9 mouse cellular contexts compared by ENCODE assay signal in genomic region chr10:77260166-77260875, GRCm38 (mm10). TPM values are rescaled to one million over a fixed set of nuclear protein-coding genes. Genes with fewer than 3 reads are reported as not detected.
DNase-seq lines count a peak whose midpoint lies in the region; ATAC-seq lines count a peak whose summit lies in the region.
"Had no signal": no experiment of that assay in that cellular context is flagged by ENCODE, and none has a peak within 500 bp of the region (broad histone marks: within the 10 kb centered on the region; RNA-seq: fewer than 3 reads in every experiment).

No protein-coding gene starts in this region.

- peaks cover 2 to 13% of the 10 kb centered on the region in 2 experiments; a peak in 3 of 4 replicates for H3K4me1 ChIP-seq in heart, embryonic 14.5 days (ENCODE audit: control insufficient read depth in 2 of 2, insufficient read depth in 2 of 2, low read length in 2 of 2)
- H3K4me1 ChIP-seq in embryonic facial prominence, embryonic 12.5 days, result peaks cover 6% of the 10 kb centered on the region
- peaks cover 16% of the 10 kb centered on the region for H3K4me1 ChIP-seq in hindbrain, embryonic 14.5 days (replicated peaks; ENCODE audit: control insufficient read depth, insufficient read depth, low read length)
- H3K4me1 ChIP-seq in midbrain, embryonic 13.5 days (replicated peaks), result peaks cover 21% of the 10 kb centered on the region

- no peak for DNase-seq in heart, adult 8-10 months (ENCODE audit: low spot score)
- no peak for DNase-seq in hindbrain, embryonic 14.5 days (ENCODE audit: low spot score)
- DNase-seq in adrenal gland, adult 18-20 months (ENCODE audit: low spot score in 2 of 2), result no peak
- DNase-seq in Muller cell, postnatal 12 days (ENCODE audit: inconsistent ontology term), result no peak
- no peak for DNase-seq in kidney, adult 9 months
- DNase-seq: right cerebral cortex, postnatal 14 days had no signal

- H3K36me3 ChIP-seq in heart, embryonic 14.5 days (ENCODE audit: control insufficient read depth, insufficient read depth, low read length), result peaks cover 50% of the 10 kb centered on the region
- peaks cover 46% of the 10 kb centered on the region for H3K36me3 ChIP-seq in embryonic facial prominence, embryonic 12.5 days
- peaks cover 40% of the 10 kb centered on the region for H3K36me3 ChIP-seq in hindbrain, embryonic 14.5 days (replicated peaks; ENCODE audit: control insufficient read depth, insufficient read depth)
- peaks cover 47% of the 10 kb centered on the region for H3K36me3 ChIP-seq in midbrain, embryonic 13.5 days

- peak overlapping the region; percentile 90 for H3K9ac ChIP-seq in heart, embryonic 14.5 days (ENCODE audit: low read length)
- peak overlapping the region; percentile 92; the same call in 1 of the 2 replicates for H3K9ac ChIP-seq in embryonic facial prominence, embryonic 12.5 days
- peak overlapping the region; percentile 11; the same call in 1 of the 2 replicates for H3K9ac ChIP-seq in hindbrain, embryonic 14.5 days
- peak overlapping the region; percentile 44; the same call in 1 of the 2 replicates for H3K9ac ChIP-seq in midbrain, embryonic 13.5 days (replicated peaks)

- peak overlapping the region; percentile 72 for H3K4me2 ChIP-seq in heart, embryonic 14.5 days (ENCODE audit: low read length)
- peak overlapping the region; percentile 77 for H3K4me2 ChIP-seq in embryonic facial prominence, embryonic 12.5 days (replicated peaks)
- peak overlapping the region; percentile 93 for H3K4me2 ChIP-seq in hindbrain, embryonic 14.5 days (replicated peaks)
- H3K4me2 ChIP-seq in midbrain, embryonic 13.5 days (replicated peaks), result peak overlapping the region; percentile 79

- WGBS in heart, embryonic 14.5 days, result 82% methylated on average over 17 of the region's 17 CpGs
- WGBS in embryonic facial prominence, embryonic 12.5 days, result 87% methylated on average over 17 of the region's 17 CpGs
- WGBS in hindbrain, embryonic 14.5 days, result 80% methylated on average over 17 of the region's 17 CpGs
- 86% methylated on average over 17 of the region's 17 CpGs for WGBS in midbrain, embryonic 13.5 days

- ATAC-seq in heart, embryonic 14.5 days (ENCODE audit: insufficient number of reproducible peaks, insufficient read depth, low FRiP score, low read depth), result no peak
- ATAC-seq in embryonic facial prominence, embryonic 12.5 days (ENCODE audit: insufficient number of reproducible peaks, insufficient read depth, low FRiP score, low TSS enrichment), result no peak
- no peak for ATAC-seq in hindbrain, embryonic 14.5 days (ENCODE audit: low FRiP score)
- ATAC-seq in midbrain, embryonic 13.5 days, result no peak

- peak overlapping the region; percentile 5 to 83; a peak in 2 of 4 replicates for H3K4me3 ChIP-seq in heart, embryonic 14.5 days (ENCODE audit: control insufficient read depth in 1 of 2, insufficient read depth in 1 of 2, low read depth in 1 of 2, low read length in 2 of 2)
- peak overlapping the region; percentile 97 for H3K4me3 ChIP-seq in embryonic facial prominence, embryonic 12.5 days
- H3K4me3 ChIP-seq in hindbrain, embryonic 14.5 days (replicated peaks; ENCODE audit: low read length), result peak overlapping the region; percentile 94
- H3K4me3 ChIP-seq in midbrain, embryonic 13.5 days (replicated peaks), result peak overlapping the region; percentile 83

- H3K27ac ChIP-seq in heart, embryonic 14.5 days (replicated peaks in 1 of 2; ENCODE audit: control insufficient read depth in 1 of 2, insufficient read depth in 1 of 2, low read depth in 2 of 2, low read length in 2 of 2), result no peak overlapping the region
- H3K27ac ChIP-seq in embryonic facial prominence, embryonic 12.5 days, result no peak overlapping the region
- no peak overlapping the region for H3K27ac ChIP-seq in hindbrain, embryonic 14.5 days
- no peak overlapping the region for H3K27ac ChIP-seq in midbrain, embryonic 13.5 days

- no peaks in the 10 kb centered on the region for H3K27me3 ChIP-seq in heart, embryonic 14.5 days (ENCODE audit: control insufficient read depth, insufficient read depth, low read length)
- no peaks in the 10 kb centered on the region for H3K27me3 ChIP-seq in embryonic facial prominence, embryonic 12.5 days
- H3K27me3 ChIP-seq in hindbrain, embryonic 14.5 days (ENCODE audit: control insufficient read depth, insufficient read depth, low read length), result no peaks in the 10 kb centered on the region
- no peaks in the 10 kb centered on the region for H3K27me3 ChIP-seq in midbrain, embryonic 13.5 days

- H3K9me3 ChIP-seq in heart, embryonic 14.5 days (ENCODE audit: control insufficient read depth, low read length), result no peaks in the 10 kb centered on the region
- H3K9me3 ChIP-seq in embryonic facial prominence, embryonic 12.5 days, result no peaks in the 10 kb centered on the region
- H3K9me3 ChIP-seq in hindbrain, embryonic 14.5 days (ENCODE audit: control insufficient read depth, low read length), result no peaks in the 10 kb centered on the region
- H3K9me3 ChIP-seq in midbrain, embryonic 13.5 days, result no peaks in the 10 kb centered on the region

RNA-seq across cellular contexts. Expression of gene Pofut2, which starts 1.3 kb away (rescaled TPM):
- polyA plus RNA-seq in heart, embryonic 14.5 days (2014; fragmentation: Nextera tagmentation; extraction: Ambion mirVana), result 105 TPM in 2 replicates
- total RNA-seq in heart, adult 8-10 months (2022), result 10 to 100 TPM; 42.1 to 48.1 (median 45.9) TPM
- polyA plus RNA-seq in embryonic facial prominence, embryonic 12.5 days (2016; fragmentation: Nextera tagmentation; extraction: Ambion mirVana), result 109 and 111 TPM in 2 replicates
- polyA plus RNA-seq in hindbrain, embryonic 14.5 days (2014; fragmentation: Nextera tagmentation; extraction: Ambion mirVana), result 53.2 and 53.3 TPM in 2 replicates
- 57.0 and 57.7 TPM in 2 replicates for polyA plus RNA-seq in midbrain, embryonic 13.5 days (2015; fragmentation: Nextera tagmentation; extraction: Ambion mirVana)
- 10 to 100 TPM; 83.1 to 93.5 TPM for total RNA-seq in adrenal gland, adult 18-20 months (2021)

Comparison
In these comparisons a context has a peak if more than half of its experiments do, and no peak if none do; other contexts are left out.
1. H3K4me3 ChIP-seq: peak in every context shown above with its lines; median percentile 97 in embryonic facial prominence, embryonic 12.5 days; 94 in hindbrain, embryonic 14.5 days; 83 in midbrain, embryonic 13.5 days; 44 in heart, embryonic 14.5 days.
2. H3K9ac ChIP-seq: peak in every context shown above with its lines; median percentile 92 in embryonic facial prominence, embryonic 12.5 days; 90 in heart, embryonic 14.5 days; 44 in midbrain, embryonic 13.5 days; 11 in hindbrain, embryonic 14.5 days.